Mouse (Mus musculus): ENCODE results near the gene Mrpl4. TPM values are rescaled to one million over a fixed set of nuclear protein-coding genes. Genes with fewer than 3 reads are reported as not detected.
"Not testable (repeated sequence)": the region's sequence is repeated elsewhere in the genome, so short reads cannot be mapped to it uniquely, and the experiment has no call there.

Mrpl4 gene
- total RNA-seq, 1 experiment from 2014 or later = 26.6 TPM

- not testable (repeated sequence) for ATAC-seq (replicated peaks in 1 of 2; ENCODE audit: insufficient read depth in 1 of 2, low FRiP score in 2 of 2, low TSS enrichment in 1 of 2, low read depth in 1 of 2, poor library complexity in 2 of 2, severe bottlenecking in 2 of 2)
These were observed 8.5 kb downstream of the Mrpl4 start for GRCm38 (mm10) chr9:21010939-21011541.

GRCm38 (mm10) chr9:21011846-21012312 is 9.3 kb downstream of the Mrpl4 start:
- peak in 1 of 2 experiments; percentile 23; a peak in 1 of 4 replicates for ATAC-seq (replicated peaks in 1 of 2; ENCODE audit: insufficient read depth in 1 of 2, low FRiP score in 2 of 2, low TSS enrichment in 1 of 2, low read depth in 1 of 2, poor library complexity in 2 of 2, severe bottlenecking in 2 of 2)

- no peak for ATAC-seq (replicated peaks in 1 of 2; ENCODE audit: insufficient read depth in 1 of 2, low FRiP score in 2 of 2, low TSS enrichment in 1 of 2, low read depth in 1 of 2, poor library complexity in 2 of 2, severe bottlenecking in 2 of 2)
These were observed 9.8 kb downstream of the Mrpl4 start for GRCm38 (mm10) chr9:21012368-21012767.

GRCm38 (mm10) chr9:21014691-21015570 is 12.4 kb downstream of the Mrpl4 start:
- peak; percentile 51 to 70 for ATAC-seq (replicated peaks in 1 of 2; ENCODE audit: insufficient read depth in 1 of 2, low FRiP score in 2 of 2, low TSS enrichment in 1 of 2, low read depth in 1 of 2, poor library complexity in 2 of 2, severe bottlenecking in 2 of 2)

- ATAC-seq (replicated peaks in 1 of 2; ENCODE audit: insufficient read depth in 1 of 2, low FRiP score in 2 of 2, low TSS enrichment in 1 of 2, low read depth in 1 of 2, poor library complexity in 2 of 2, severe bottlenecking in 2 of 2) = peak; percentile 37 to 61; a peak in 3 of 4 replicates
These were observed 13.1 kb downstream of the Mrpl4 start, which contains the start of gene Icam1 for GRCm38 (mm10) chr9:21015571-21016130. TSS of gene Icam1 (plus strand) at chr9:21015985.

GRCm38 (mm10) chr9:21016331-21017176 is 14.0 kb downstream of the Mrpl4 start:
- ATAC-seq (replicated peaks in 1 of 2; ENCODE audit: insufficient read depth in 1 of 2, low FRiP score in 2 of 2, low TSS enrichment in 1 of 2, low read depth in 1 of 2, poor library complexity in 2 of 2, severe bottlenecking in 2 of 2) = no peak

GRCm38 (mm10) chr9:21017177-21017575 is 14.6 kb downstream of the Mrpl4 start:
- ATAC-seq (replicated peaks in 1 of 2; ENCODE audit: insufficient read depth in 1 of 2, low FRiP score in 2 of 2, low TSS enrichment in 1 of 2, low read depth in 1 of 2, poor library complexity in 2 of 2, severe bottlenecking in 2 of 2) = peak; percentile 17 to 30; a peak in 2 of 4 replicates

GRCm38 (mm10) chr9:21018600-21018999 is 16.1 kb downstream of the Mrpl4 start:
- no peak for ATAC-seq (replicated peaks in 1 of 2; ENCODE audit: insufficient read depth in 1 of 2, low FRiP score in 2 of 2, low TSS enrichment in 1 of 2, low read depth in 1 of 2, poor library complexity in 2 of 2, severe bottlenecking in 2 of 2)

GRCm38 (mm10) chr9:21021363-21021762 is 18.8 kb downstream of the Mrpl4 start:
- no peak for ATAC-seq (replicated peaks in 1 of 2; ENCODE audit: insufficient read depth in 1 of 2, low FRiP score in 2 of 2, low TSS enrichment in 1 of 2, low read depth in 1 of 2, poor library complexity in 2 of 2, severe bottlenecking in 2 of 2)

GRCm38 (mm10) chr9:21022288-21022687 is 19.8 kb downstream of the Mrpl4 start:
- no peak for ATAC-seq (replicated peaks in 1 of 2; ENCODE audit: insufficient read depth in 1 of 2, low FRiP score in 2 of 2, low TSS enrichment in 1 of 2, low read depth in 1 of 2, poor library complexity in 2 of 2, severe bottlenecking in 2 of 2)

GRCm38 (mm10) chr9:21022726-21023125 is 20.2 kb downstream of the Mrpl4 start:
- no peak for ATAC-seq (replicated peaks in 1 of 2; ENCODE audit: insufficient read depth in 1 of 2, low FRiP score in 2 of 2, low TSS enrichment in 1 of 2, low read depth in 1 of 2, poor library complexity in 2 of 2, severe bottlenecking in 2 of 2)

GRCm38 (mm10) chr9:21025258-21025810 is 22.8 kb downstream of the Mrpl4 start:
- ATAC-seq (replicated peaks in 1 of 2; ENCODE audit: insufficient read depth in 1 of 2, low FRiP score in 2 of 2, low TSS enrichment in 1 of 2, low read depth in 1 of 2, poor library complexity in 2 of 2, severe bottlenecking in 2 of 2) = no peak

- ATAC-seq (replicated peaks in 1 of 2; ENCODE audit: insufficient read depth in 1 of 2, low FRiP score in 2 of 2, low TSS enrichment in 1 of 2, low read depth in 1 of 2, poor library complexity in 2 of 2, severe bottlenecking in 2 of 2) = no peak
These were observed 24.3 kb downstream of the Mrpl4 start for GRCm38 (mm10) chr9:21026849-21027248.

GRCm38 (mm10) chr9:21027774-21028290 is 25.3 kb downstream of the Mrpl4 start:
- ATAC-seq (replicated peaks in 1 of 2; ENCODE audit: insufficient read depth in 1 of 2, low FRiP score in 2 of 2, low TSS enrichment in 1 of 2, low read depth in 1 of 2, poor library complexity in 2 of 2, severe bottlenecking in 2 of 2) = no peak

GRCm38 (mm10) chr9:21028560-21029110 is 26.1 kb downstream of the Mrpl4 start:
- ATAC-seq (replicated peaks in 1 of 2; ENCODE audit: insufficient read depth in 1 of 2, low FRiP score in 2 of 2, low TSS enrichment in 1 of 2, low read depth in 1 of 2, poor library complexity in 2 of 2, severe bottlenecking in 2 of 2) = no peak

GRCm38 (mm10) chr9:21029291-21030054 is 26.9 kb downstream of the Mrpl4 start, which contains the start of gene Icam4:
TSS of gene Icam4 (plus strand) at chr9:21029373.
- peak; percentile 56 to 57 for ATAC-seq (replicated peaks in 1 of 2; ENCODE audit: insufficient read depth in 1 of 2, low FRiP score in 2 of 2, low TSS enrichment in 1 of 2, low read depth in 1 of 2, poor library complexity in 2 of 2, severe bottlenecking in 2 of 2)
